Mouse (Mus musculus) ES-Bruce4 (cell line): ENCODE results near the gene Zbtb1.

Source experiments
- CTCF ChIP-seq: IDR thresholded peaks from one replicate; pipeline ENCODE4 v1.8.1; 2011; ENCODE audit warnings: low read depth, low read length
- EP300 ChIP-seq: IDR thresholded peaks from 2 replicates; pipeline ENCODE4 v1.6.1; 2011; ENCODE audit warnings: low read depth, low read length; ENCODE audit not compliant: insufficient read depth
- POLR2A ChIP-seq: IDR thresholded peaks from one replicate; pipeline ENCODE4 v1.8.1; 2011; ENCODE audit warnings: low read length; ENCODE audit not compliant: insufficient read depth

- TF ChIP-seq CTCF: peak; percentile 35
- no peak for TF ChIP-seq POLR2A
- no peak for TF ChIP-seq EP300
Measured at GRCm38 (mm10) chr12:76401674-76402073, 31.6 kb downstream of the Zbtb1 start.
